Mouse (Mus musculus) hindbrain, embryonic 10.5 days (tissue): ENCODE data around the gene Auh. TPM values are rescaled to one million over a fixed set of nuclear protein-coding genes. Genes with fewer than 3 reads are reported as not detected.

Experiments used
- DNase-seq: peaks from one replicate; pipeline ENCODE4 v3.0.0-alpha.2; 2017; ENCODE audit warnings: low spot score
- H3K27ac ChIP-seq: fragments of 300-500 bp; sonication (generic); 2 replicates; pipeline ENCODE4 v1.5.1; 2016; ENCODE audit warnings: mild to moderate bottlenecking, moderate library complexity
- H3K27me3 ChIP-seq: fragments of 300-500 bp; sonication (generic); 2 replicates; pipeline ENCODE4 v1.6.1; 2016; ENCODE audit warnings: mild to moderate bottlenecking; ENCODE audit not compliant: poor library complexity, insufficient read depth, severe bottlenecking
- H3K36me3 ChIP-seq: fragments of 300-500 bp; sonication (generic); 2 replicates; pipeline ENCODE4 v1.6.1; 2016; ENCODE audit warnings: mild to moderate bottlenecking, moderate library complexity
- H3K4me1 ChIP-seq: fragments of 300-500 bp; sonication (generic); replicated peaks from 2 replicates; pipeline ENCODE4 v1.6.1; 2016; ENCODE audit warnings: mild to moderate bottlenecking
- H3K4me3 ChIP-seq: fragments of 300-500 bp; sonication (generic); 2 replicates; pipeline ENCODE4 v1.5.1; 2016; ENCODE audit warnings: mild to moderate bottlenecking, moderate library complexity
- H3K9me3 ChIP-seq: fragments of 300-500 bp; sonication (generic); 2 replicates; pipeline ENCODE4 v1.6.1; 2016; ENCODE audit warnings: mild to moderate bottlenecking, moderate library complexity
- WGBS: fragments of 180-500 bp; shearing (Covaris S2); methylation state at CpG from one replicate; pipeline ENCODE4 v1.1.7; 2016; 5-methylcytosine and 5-hydroxymethylcytosine counted together
- polyA plus RNA-seq: library from polyadenylated mRNA; unstranded; fragments of >200 nt; fragmentation: Nextera tagmentation; extraction: Ambion mirVana; gene quantifications from 2 replicates; pipeline ENCODE4 v1.2.1, GENCODE M21; 2016

Auh gene
- polyA plus RNA-seq, 1 experiment from 2014 or later: 44.5 TPM

- 92% methylated on average over 5 of the region's 5 CpGs for WGBS
- H3K4me1 ChIP-seq: peaks cover 10% of the 10 kb centered on the region; the same call in 1 of the 2 replicates
- 0 out of 2 replicates have a peak, but pooled peaks cover 7% of the 10 kb centered on the region for H3K36me3 ChIP-seq
- no peaks in the 10 kb centered on the region for H3K9me3 ChIP-seq
- no peak overlapping the region for H3K4me3 ChIP-seq
- H3K27me3 ChIP-seq: no peaks in the 10 kb centered on the region
- DNase-seq: no peak
- H3K27ac ChIP-seq: no peak overlapping the region
Observed at GRCm38 (mm10) chr13:52918333-52918732, 11.1 kb downstream of the Auh start.

DNA sequence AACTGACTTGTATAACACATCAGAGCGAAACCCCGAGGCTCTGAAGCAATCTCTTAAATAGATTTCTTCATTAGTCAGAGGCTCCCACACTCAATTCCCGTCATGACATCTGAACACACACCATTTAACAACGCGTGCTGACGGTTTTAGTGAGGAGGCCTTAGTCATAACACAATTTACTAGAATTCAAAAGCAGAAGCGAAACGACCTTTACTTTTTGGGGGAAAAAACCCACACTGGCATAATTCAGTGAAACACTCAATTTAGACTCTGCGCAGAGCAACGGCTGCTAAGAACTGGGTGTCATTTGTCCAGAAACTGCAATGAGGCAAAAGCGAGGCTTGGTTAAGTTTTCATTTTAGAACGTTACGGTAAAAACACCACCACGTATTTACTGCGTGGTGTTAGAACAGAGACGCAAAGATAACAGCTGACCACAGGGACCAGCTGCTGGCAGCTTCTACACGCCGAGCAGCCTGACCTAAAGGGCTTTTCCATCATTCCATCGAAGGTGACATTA lies 14.8 kb downstream of the Auh start:
- WGBS: 88% methylated on average over 19 of the region's 19 CpGs
- DNase-seq: no peak
- H3K36me3 ChIP-seq: 0 out of 2 replicates have a peak, but pooled peaks cover 13% of the 10 kb centered on the region

GRCm38 (mm10) chr13:52913926-52914325 lies 15.6 kb downstream of the Auh start:
- no peak overlapping the region for H3K27ac ChIP-seq
- no peaks in the 10 kb centered on the region for H3K27me3 ChIP-seq
- DNase-seq: no peak
- no peaks in the 10 kb centered on the region for H3K9me3 ChIP-seq
- H3K4me3 ChIP-seq: no peak overlapping the region
- peaks cover 16% of the 10 kb centered on the region for H3K36me3 ChIP-seq
- H3K4me1 ChIP-seq: peaks cover 24% of the 10 kb centered on the region; the same call in 1 of the 2 replicates
- WGBS: 85% methylated on average over 7 of the region's 7 CpGs

More for the DNA sequence above, 14.8 kb downstream of the Auh start:
- peaks cover 24% of the 10 kb centered on the region; the same call in 1 of the 2 replicates for H3K4me1 ChIP-seq
- no peak overlapping the region for H3K27ac ChIP-seq
- H3K4me3 ChIP-seq: no peak overlapping the region
- H3K9me3 ChIP-seq: no peaks in the 10 kb centered on the region
- H3K27me3 ChIP-seq: no peaks in the 10 kb centered on the region

DNA sequence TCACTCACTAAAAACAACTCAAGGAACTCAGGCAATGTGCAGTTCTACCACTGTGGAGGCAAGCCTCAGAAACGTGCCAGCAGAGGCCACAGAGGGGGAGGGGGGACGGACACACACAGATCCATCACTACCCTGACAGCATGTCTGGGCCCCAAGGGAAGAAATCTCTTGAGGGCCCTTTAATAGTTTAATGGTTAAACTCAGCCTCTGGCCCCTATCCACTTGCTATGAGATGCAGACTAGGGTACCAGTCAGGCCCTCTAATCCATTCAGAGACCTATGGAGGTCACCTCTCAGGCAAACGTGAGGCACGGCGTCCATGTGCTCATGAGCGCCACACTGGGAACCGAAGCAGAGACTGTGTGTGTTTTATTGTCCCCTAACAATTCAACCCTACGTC lies 17.0 kb downstream of the Auh start:
- peaks cover 24% of the 10 kb centered on the region for H3K36me3 ChIP-seq
- DNase-seq: no peak
- H3K4me1 ChIP-seq: peaks cover 24% of the 10 kb centered on the region; the same call in 1 of the 2 replicates
- H3K9me3 ChIP-seq: no peaks in the 10 kb centered on the region
- 68% methylated on average over 8 of the region's 8 CpGs for WGBS
- H3K27ac ChIP-seq: peak overlapping the region; percentile 45; the same call in 1 of the 2 replicates
- no peak overlapping the region for H3K4me3 ChIP-seq
- H3K27me3 ChIP-seq: no peaks in the 10 kb centered on the region

DNA sequence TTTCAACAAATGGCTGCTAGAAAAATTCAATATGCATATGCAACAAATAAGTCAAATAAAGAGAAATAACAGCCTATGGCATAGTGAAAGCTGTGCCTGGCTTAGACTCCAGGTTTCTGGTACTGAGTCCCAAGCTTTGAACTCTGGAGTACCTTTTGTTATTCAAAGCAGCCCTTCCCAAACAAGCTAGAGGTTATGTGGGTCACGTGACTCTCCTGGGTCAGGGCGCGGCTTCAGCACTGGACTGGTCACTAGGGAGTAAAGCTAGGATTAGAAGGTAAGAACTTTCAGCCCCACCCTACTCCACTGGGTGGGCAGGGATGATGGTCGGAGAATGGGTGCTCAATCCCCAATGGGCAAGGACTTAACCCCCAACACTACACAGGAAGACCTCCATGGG lies 18.2 kb downstream of the Auh start:
- 60% methylated on average over 4 of the region's 4 CpGs for WGBS
- Histone ChIP-seq H3K27me3 (no peaks in the 10 kb centered on the region), H3K4me1 (peaks cover 24% of the 10 kb centered on the region; the same call in 1 of the 2 replicates), H3K36me3 (peaks cover 33% of the 10 kb centered on the region), H3K9me3 (no peaks in the 10 kb centered on the region), H3K4me3 (no peak overlapping the region), H3K27ac (no peak overlapping the region)
- DNase-seq: no peak

DNA sequence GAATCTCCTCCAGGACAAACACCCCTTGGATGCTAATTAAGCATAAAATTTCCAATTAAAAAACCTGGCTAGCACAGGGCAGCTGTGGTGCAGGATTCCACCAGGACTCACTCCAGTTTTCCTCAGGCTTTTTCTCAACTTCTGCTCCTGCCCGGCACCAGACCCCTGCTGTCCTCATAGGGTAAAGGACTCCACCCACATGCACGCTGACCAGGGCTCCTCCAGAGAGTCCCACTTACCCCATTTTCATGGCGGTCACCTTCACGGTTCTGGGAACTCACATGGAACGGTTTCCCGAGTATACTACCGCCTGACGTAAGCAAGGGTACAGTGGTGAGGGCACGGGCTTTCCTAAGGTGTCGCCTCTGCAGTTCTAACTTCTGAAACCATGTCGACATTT lies 23.2 kb downstream of the Auh start:
- no peak overlapping the region for H3K4me3 ChIP-seq
- H3K36me3 ChIP-seq: peaks cover 30% of the 10 kb centered on the region
- DNase-seq: no peak
- WGBS: 90% methylated on average over 11 of the region's 11 CpGs
- peaks cover 36% of the 10 kb centered on the region for H3K4me1 ChIP-seq
- no peaks in the 10 kb centered on the region for H3K9me3 ChIP-seq
- no peak overlapping the region for H3K27ac ChIP-seq
- no peaks in the 10 kb centered on the region for H3K27me3 ChIP-seq

DNA sequence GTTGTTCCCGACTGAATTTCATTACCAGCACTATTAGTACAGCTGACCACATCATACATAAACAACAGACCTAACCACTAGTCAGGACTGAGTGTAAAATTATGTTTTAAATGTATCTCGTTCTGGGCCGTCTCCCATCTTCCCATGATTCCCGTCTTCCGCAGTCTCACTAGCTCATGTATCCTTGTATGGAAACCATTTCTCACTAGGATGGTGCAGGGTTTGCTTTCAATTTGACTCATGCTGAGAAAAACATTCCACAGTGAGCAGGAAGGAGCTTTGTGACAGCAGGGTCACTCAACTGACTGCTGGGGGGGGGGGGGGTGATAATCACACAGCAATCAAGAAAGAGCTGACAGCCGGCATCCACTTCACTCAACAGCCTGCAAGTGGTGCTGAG lies 25.3 kb downstream of the Auh start:
- Histone ChIP-seq H3K27ac (peak overlapping the region; percentile 60; the same call in 1 of the 2 replicates), H3K4me1 (peaks cover 39% of the 10 kb centered on the region), H3K36me3 (peaks cover 26% of the 10 kb centered on the region), H3K9me3 (no peaks in the 10 kb centered on the region), H3K4me3 (no peak overlapping the region), H3K27me3 (no peaks in the 10 kb centered on the region)
- peak; percentile 38 for DNase-seq
- WGBS: 41% methylated on average over 6 of the region's 6 CpGs

- H3K4me3 ChIP-seq: no peak overlapping the region
- 27% methylated on average over 10 of the region's 10 CpGs for WGBS
- H3K36me3 ChIP-seq: peaks cover 22% of the 10 kb centered on the region
- DNase-seq: peak; percentile 53
- peaks cover 39% of the 10 kb centered on the region for H3K4me1 ChIP-seq
- H3K27me3 ChIP-seq: no peaks in the 10 kb centered on the region
- no peaks in the 10 kb centered on the region for H3K9me3 ChIP-seq
- peak overlapping the region; percentile 60 for H3K27ac ChIP-seq
Observed at GRCm38 (mm10) chr13:52903767-52904166, 25.7 kb downstream of the Auh start.

- Histone ChIP-seq H3K4me1 (peaks cover 39% of the 10 kb centered on the region), H3K27me3 (no peaks in the 10 kb centered on the region)
- no peak for DNase-seq
Observed at GRCm38 (mm10) chr13:52902517-52902916, 27.0 kb downstream of the Auh start.

GRCm38 (mm10) chr13:52899664-52900063 lies 29.8 kb downstream of the Auh start:
- H3K9me3 ChIP-seq: no peaks in the 10 kb centered on the region
- WGBS: 92% methylated on average over 5 of the region's 5 CpGs
- peaks cover 12% of the 10 kb centered on the region for H3K36me3 ChIP-seq
- no peak overlapping the region for H3K27ac ChIP-seq
- H3K27me3 ChIP-seq: no peaks in the 10 kb centered on the region
- no peak overlapping the region for H3K4me3 ChIP-seq
- H3K4me1 ChIP-seq: peaks cover 27% of the 10 kb centered on the region
- DNase-seq: no peak

More at GRCm38 (mm10) chr13:52902517-52902916, 27.0 kb downstream of the Auh start:
- H3K36me3 ChIP-seq: peaks cover 10% of the 10 kb centered on the region
- 84% methylated on average over 8 of the region's 8 CpGs for WGBS
- no peak overlapping the region for H3K4me3 ChIP-seq
- no peaks in the 10 kb centered on the region for H3K9me3 ChIP-seq
- no peak overlapping the region for H3K27ac ChIP-seq

DNA sequence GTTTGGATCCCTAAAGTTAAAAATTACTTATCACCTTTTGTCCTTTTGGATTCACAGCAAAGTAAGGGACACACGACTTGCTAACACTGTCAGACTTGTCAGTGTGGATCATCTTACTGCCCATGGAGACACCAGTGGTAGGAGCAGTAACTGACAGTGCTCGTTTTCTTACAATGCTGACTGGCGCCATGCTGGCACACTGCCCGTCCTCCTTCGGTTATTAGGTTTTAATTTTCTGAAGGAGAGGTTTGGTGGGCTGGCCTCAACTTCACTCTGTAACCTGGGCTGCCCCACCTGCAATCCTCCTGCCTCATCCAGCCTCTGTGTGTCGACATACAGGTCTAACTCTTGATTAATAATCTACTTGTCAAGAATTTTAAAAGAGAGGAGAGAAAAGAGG lies 31.7 kb downstream of the Auh start:
- H3K27me3 ChIP-seq: no peaks in the 10 kb centered on the region
- WGBS: 77% methylated on average over 6 of the region's 6 CpGs
- no peaks in the 10 kb centered on the region for H3K9me3 ChIP-seq
- H3K4me1 ChIP-seq: peaks cover 8% of the 10 kb centered on the region; the same call in 1 of the 2 replicates
- no peak overlapping the region for H3K4me3 ChIP-seq
- DNase-seq: no peak
- no peak overlapping the region for H3K27ac ChIP-seq
- peaks cover 12% of the 10 kb centered on the region for H3K36me3 ChIP-seq

GRCm38 (mm10) chr13:52892791-52893190 lies 36.7 kb downstream of the Auh start:
- H3K27ac ChIP-seq: no peak overlapping the region
- H3K4me1 ChIP-seq: peaks cover 16% of the 10 kb centered on the region
- no peak for DNase-seq
- H3K9me3 ChIP-seq: no peaks in the 10 kb centered on the region
- no peaks in the 10 kb centered on the region for H3K27me3 ChIP-seq
- peaks cover 12% of the 10 kb centered on the region for H3K36me3 ChIP-seq
- H3K4me3 ChIP-seq: no peak overlapping the region
- WGBS: 97% methylated on average over 1 of the region's 1 CpGs

- no peaks in the 10 kb centered on the region for H3K9me3 ChIP-seq
- peaks cover 12% of the 10 kb centered on the region for H3K36me3 ChIP-seq
- H3K4me3 ChIP-seq: no peak overlapping the region
- H3K4me1 ChIP-seq: peaks cover 18% of the 10 kb centered on the region
- WGBS: 83% methylated on average over 10 of the region's 10 CpGs
- H3K27ac ChIP-seq: no peak overlapping the region
- DNase-seq: no peak
- H3K27me3 ChIP-seq: no peaks in the 10 kb centered on the region
Observed at GRCm38 (mm10) chr13:52892065-52892503, 37.4 kb downstream of the Auh start.
